11 mouse cellular contexts compared by ENCODE assay signal in the genomic region with DNA sequence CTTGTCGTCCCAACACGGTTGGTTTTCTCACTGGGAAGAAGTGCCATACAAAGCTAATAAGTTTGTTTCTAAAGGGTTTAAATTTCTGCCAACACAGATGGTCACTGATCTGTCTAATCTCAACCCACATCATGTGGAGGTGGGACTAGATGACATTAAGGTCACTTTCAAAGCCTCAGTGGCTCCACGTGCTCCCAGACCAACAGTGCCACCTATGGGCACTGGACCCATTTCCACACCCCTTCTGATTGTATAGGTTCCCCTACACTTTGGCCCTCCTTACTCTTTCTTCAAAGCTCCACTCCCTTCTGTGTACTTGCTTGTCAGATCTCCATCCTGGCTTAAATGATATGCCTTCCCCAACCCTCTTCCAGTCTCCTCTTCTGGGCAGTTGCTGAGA. TPM values are rescaled to one million over a fixed set of nuclear protein-coding genes. Genes with fewer than 3 reads are reported as not detected.
DNase-seq lines count a peak whose midpoint lies in the region; TF ChIP-seq lines count a peak whose summit lies in the region.
"Had no signal": no experiment of that assay in that cellular context is flagged by ENCODE, and none has a peak within 500 bp of the region (broad histone marks: within the 10 kb centered on the region; RNA-seq: fewer than 3 reads in every experiment).

No protein-coding gene starts in this region.

- H3K27me3 ChIP-seq in thymus, adult 2 months (ENCODE audit: control insufficient read depth, insufficient read depth, low read length) = no peaks in the 10 kb centered on the region
- H3K27me3 ChIP-seq in splenic B cell, adult 2 months (ENCODE audit: control insufficient read depth, insufficient read depth, low read length, poor library complexity, severe bottlenecking) = no peaks in the 10 kb centered on the region
- H3K27me3 ChIP-seq: hindbrain, embryonic 12.5 days had no signal

- no peak for TF ChIP-seq CTCF in thymus, adult 2 months (IDR thresholded peaks at IDR 0.05; ENCODE audit: borderline replicate concordance, control insufficient read depth, extremely low read depth, insufficient read depth, low read length, poor library complexity)

- 79% methylated on average over 3 of the region's 3 CpGs for WGBS in thymus, adult 2 months

- no peak overlapping the region for H3K27ac ChIP-seq in thymus, adult 2 months (ENCODE audit: control insufficient read depth, insufficient read depth, low read length)
- H3K27ac ChIP-seq: heart, embryonic 10.5 days; hindbrain, embryonic 12.5 days had no signal

- DNase-seq in embryo, embryonic 10 days (ENCODE audit: low spot score) = peak; percentile 34
- DNase-seq in embryo, embryonic 9.5 days (ENCODE audit: extremely low spot score) = no peak
- peak; percentile 12 to 24 for DNase-seq in kidney, postnatal 4 days
- DNase-seq in kidney, adult 18-20 months = no peak
- peak; percentile 11 for DNase-seq in thymus, adult 2 months
- no peak for DNase-seq in thymus, postnatal 0 days (ENCODE audit: low spot score)
- DNase-seq in splenic B cell, adult 2 months (ENCODE audit: low read depth, low spot score) = peak; percentile 33
- DNase-seq in spleen, adult 12 weeks (ENCODE audit: low spot score) = no peak
- DNase-seq: embryo, embryonic 11 days had no signal

- peaks cover 3% of the 10 kb centered on the region for H3K4me1 ChIP-seq in thymus, adult 2 months (replicated peaks; ENCODE audit: control insufficient read depth, insufficient read depth, low read length)
- H3K4me1 ChIP-seq: hindbrain, embryonic 12.5 days had no signal

- no peak overlapping the region for H3K4me3 ChIP-seq in thymus, adult 2 months (ENCODE audit: control insufficient read depth, insufficient read depth, low read length)
- H3K4me3 ChIP-seq: heart, embryonic 10.5 days; hindbrain, embryonic 12.5 days had no signal

- no peaks in the 10 kb centered on the region for H3K36me3 ChIP-seq in thymus, adult 2 months (ENCODE audit: control insufficient read depth, insufficient read depth, low read length)
- H3K36me3 ChIP-seq in splenic B cell, adult 2 months (ENCODE audit: control insufficient read depth, insufficient read depth, low read length, poor library complexity, severe bottlenecking) = no peaks in the 10 kb centered on the region
- H3K36me3 ChIP-seq: heart, embryonic 10.5 days; hindbrain, embryonic 12.5 days had no signal

- TF ChIP-seq POLR2A in thymus, adult 2 months (IDR thresholded peaks at IDR 0.05; ENCODE audit: control insufficient read depth, extremely low read depth, insufficient read depth, low read length, poor library complexity) = no peak

RNA-seq across cellular contexts. Expression of a gene that starts 35.2 kb away (rescaled TPM):
- 51.3 and 76.0 TPM in 2 replicates for polyA plus RNA-seq in thymus, adult 2 months (2012; rRNA removed)
- polyA plus RNA-seq in thymus, postnatal 0 days (2015; fragmentation: Nextera tagmentation; extraction: Ambion mirVana) = 23.3 and 25.7 TPM in 2 replicates

RNA-seq across cellular contexts. Expression of a gene that starts 56.5 kb away (rescaled TPM):
- polyA plus RNA-seq in thymus, adult 2 months (2012; rRNA removed) = 0.06 and 0.75 TPM in 2 replicates
- 0.06 and 0.08 TPM in 2 replicates for polyA plus RNA-seq in thymus, postnatal 0 days (2015; fragmentation: Nextera tagmentation; extraction: Ambion mirVana)

Comparison
In these comparisons a context has a peak if more than half of its experiments do, and no peak if none do; other contexts are left out.
1. DNase-seq: peak in embryo, embryonic 10 days (single experiment), kidney, postnatal 4 days (2 of 2), thymus, adult 2 months (single experiment) and splenic B cell, adult 2 months (single experiment); none in embryo, embryonic 9.5 days (single experiment), kidney, adult 18-20 months (single experiment), thymus, postnatal 0 days (single experiment) and spleen, adult 12 weeks (single experiment).